Mouse (Mus musculus): ENCODE measurements around the gene Epha2. TPM values are rescaled to one million over a fixed set of nuclear protein-coding genes. Genes with fewer than 3 reads are reported as not detected.
A peak's percentile ranks its signal among the peaks of the same experiment; 100 is the strongest.

Gene Epha2
- polyA plus RNA-seq, 1 experiment from 2014 or later = 6.9 TPM

DNA sequence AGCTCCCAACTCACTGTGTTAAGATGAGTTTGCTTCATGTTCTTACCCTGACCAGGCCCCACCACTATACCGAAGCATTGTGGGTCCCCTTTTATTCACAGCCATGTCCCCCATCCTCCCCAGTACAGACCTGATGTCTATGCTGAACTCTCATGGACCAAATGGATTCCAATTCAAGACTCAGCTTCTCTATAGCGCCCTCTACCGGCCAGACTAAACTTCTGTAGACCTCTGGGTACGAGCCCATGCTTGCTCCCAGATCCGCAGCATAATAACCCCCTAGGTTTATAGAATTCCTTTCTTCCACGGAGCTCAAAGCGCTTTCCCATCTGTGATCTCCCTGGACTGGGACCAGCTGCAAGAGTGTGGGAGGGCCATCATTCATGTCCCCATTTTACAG, 59.8 kb downstream of the Epha2 start:
- H3K9me3 ChIP-seq (ENCODE audit: low read depth, low read length) = no peaks in the 10 kb centered on the region
- no peak overlapping the region for H3K27ac ChIP-seq (ENCODE audit: low read depth)
- peak; percentile 64 for TF ChIP-seq CTCF (IDR thresholded peaks at IDR 0.05; ENCODE audit: low read depth)
- H3K27me3 ChIP-seq (ENCODE audit: insufficient read depth, low read length) = peaks cover 8% of the 10 kb centered on the region
- ATAC-seq (ENCODE audit: insufficient read depth) (no peak), DNase-seq (peak; percentile 79)
- no peaks in the 10 kb centered on the region for H3K36me3 ChIP-seq (ENCODE audit: insufficient read depth)
- no peak overlapping the region for H3K4me3 ChIP-seq (ENCODE audit: low read depth, low read length)
- 34% methylated on average over 7 of the region's 7 CpGs for whole genome bisulfite sequencing
- no peaks in the 10 kb centered on the region for H3K4me1 ChIP-seq (ENCODE audit: insufficient read depth)
- H3K9ac ChIP-seq = no peak overlapping the region
- H3K4me2 ChIP-seq = no peak overlapping the region

DNA sequence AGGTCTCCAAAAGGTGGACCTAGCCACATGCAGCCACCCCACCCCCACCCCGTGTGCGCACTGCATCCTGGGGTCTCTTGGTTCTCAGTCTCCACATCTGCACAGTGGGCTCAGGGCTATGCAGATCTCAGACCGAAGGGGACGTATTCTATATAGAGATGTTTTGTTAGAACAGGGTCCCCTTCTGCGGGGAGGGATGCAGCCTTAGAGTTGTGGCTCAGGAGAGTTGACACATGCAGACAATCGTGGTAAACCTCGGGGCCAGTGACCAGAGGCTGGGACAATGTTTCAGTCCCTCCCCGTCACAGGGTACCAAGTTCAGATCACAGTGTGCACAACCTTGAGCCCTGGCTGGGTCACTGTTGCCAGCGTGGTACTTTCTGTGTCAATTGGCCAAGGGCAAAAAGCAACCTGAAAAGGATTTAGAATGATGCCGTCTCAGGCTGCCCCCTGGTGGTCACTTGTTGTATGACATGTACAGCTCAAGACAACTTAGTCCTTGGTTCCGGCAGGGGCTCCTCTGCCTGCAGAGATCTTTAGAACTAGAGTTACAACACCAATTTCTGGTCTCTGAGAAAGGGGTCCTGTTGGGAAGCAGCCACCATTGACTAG, 62.0 kb downstream of the Epha2 start:
- no peaks in the 10 kb centered on the region for H3K9me3 ChIP-seq (ENCODE audit: low read depth, low read length)
- H3K4me3 ChIP-seq (ENCODE audit: low read depth, low read length) = no peak overlapping the region
- 24% methylated on average over 11 of the region's 11 CpGs for WGBS
- no peak overlapping the region for H3K9ac ChIP-seq
- no peaks in the 10 kb centered on the region for H3K36me3 ChIP-seq (ENCODE audit: insufficient read depth)
- peak; percentile 95 for TF ChIP-seq CTCF (IDR thresholded peaks at IDR 0.05; ENCODE audit: low read depth)
- no peaks in the 10 kb centered on the region for H3K4me1 ChIP-seq (ENCODE audit: insufficient read depth)
- peaks cover 30% of the 10 kb centered on the region for H3K27me3 ChIP-seq (ENCODE audit: insufficient read depth, low read length)
- H3K4me2 ChIP-seq = no peak overlapping the region
- ATAC-seq (ENCODE audit: insufficient read depth) = 0 out of 2 replicates have a peak, but pooled peaks have one; percentile 15
- no peak overlapping the region for H3K27ac ChIP-seq (ENCODE audit: low read depth)
- peak; percentile 97 for DNase-seq

DNA sequence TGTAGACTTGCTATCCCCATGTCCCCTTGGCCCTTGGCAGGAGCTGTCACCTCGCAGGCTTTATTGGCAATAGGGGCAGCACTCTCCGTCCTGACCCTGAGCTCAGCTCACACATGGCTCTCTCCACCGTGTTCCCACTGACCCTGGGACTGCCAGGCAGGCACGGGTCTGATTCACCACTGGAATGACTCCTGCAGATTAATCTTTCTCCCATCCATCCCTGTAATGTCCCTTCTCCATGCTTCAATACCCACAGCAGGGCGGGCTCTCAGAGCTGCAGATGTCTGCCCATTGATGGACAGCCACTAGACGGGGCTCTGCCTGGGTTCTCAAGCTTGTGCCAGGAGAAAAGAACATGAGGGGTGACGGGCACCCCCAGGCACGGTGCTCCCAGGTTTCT, 64.1 kb downstream of the Epha2 start:
- no peak for ATAC-seq (ENCODE audit: insufficient read depth)
- Histone ChIP-seq H3K4me2 (no peak overlapping the region), H3K27ac (ENCODE audit: low read depth) (no peak overlapping the region), H3K36me3 (ENCODE audit: insufficient read depth) (no peaks in the 10 kb centered on the region), H3K9me3 (ENCODE audit: low read depth, low read length) (no peaks in the 10 kb centered on the region), H3K27me3 (ENCODE audit: insufficient read depth, low read length) (peaks cover 45% of the 10 kb centered on the region), H3K4me3 (ENCODE audit: low read depth, low read length) (no peak overlapping the region), H3K9ac (no peak overlapping the region), H3K4me1 (ENCODE audit: insufficient read depth) (no peaks in the 10 kb centered on the region)
- 55% methylated on average over 8 of the region's 8 CpGs for WGBS
- no peak for TF ChIP-seq CTCF (IDR thresholded peaks at IDR 0.05; ENCODE audit: low read depth)
- DNase-seq = no peak

DNA sequence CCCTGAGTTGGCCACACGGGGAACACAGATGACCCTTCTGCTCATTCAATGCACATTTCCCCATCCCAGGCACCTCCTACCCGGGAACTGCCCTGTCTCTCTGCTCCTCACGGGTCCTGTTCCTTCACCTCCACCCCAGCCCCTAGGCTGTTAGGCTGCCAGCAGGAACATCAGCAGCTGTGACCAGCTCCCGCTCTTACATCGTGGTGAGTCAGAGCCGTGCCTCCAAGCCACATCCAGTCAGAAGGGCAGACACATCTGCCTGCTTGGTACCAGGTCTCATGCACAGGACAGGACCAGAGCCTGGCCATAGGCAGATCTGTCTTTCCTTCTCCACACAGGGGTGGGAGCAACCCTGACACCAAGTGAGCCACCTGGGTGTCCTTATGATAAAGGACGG, 64.8 kb downstream of the Epha2 start:
- ATAC-seq (ENCODE audit: insufficient read depth) (no peak), DNase-seq (no peak)
- no peak overlapping the region for H3K9ac ChIP-seq
- H3K4me3 ChIP-seq (ENCODE audit: low read depth, low read length) = no peak overlapping the region
- H3K4me1 ChIP-seq (ENCODE audit: insufficient read depth) = no peaks in the 10 kb centered on the region
- 49% methylated on average over 7 of the region's 7 CpGs for WGBS
- no peak overlapping the region for H3K27ac ChIP-seq (ENCODE audit: low read depth)
- no peak overlapping the region for H3K4me2 ChIP-seq
- no peaks in the 10 kb centered on the region for H3K36me3 ChIP-seq (ENCODE audit: insufficient read depth)
- H3K9me3 ChIP-seq (ENCODE audit: low read depth, low read length) = no peaks in the 10 kb centered on the region
- TF ChIP-seq CTCF (IDR thresholded peaks at IDR 0.05; ENCODE audit: low read depth) = no peak
- H3K27me3 ChIP-seq (ENCODE audit: insufficient read depth, low read length) = peaks cover 45% of the 10 kb centered on the region

DNA sequence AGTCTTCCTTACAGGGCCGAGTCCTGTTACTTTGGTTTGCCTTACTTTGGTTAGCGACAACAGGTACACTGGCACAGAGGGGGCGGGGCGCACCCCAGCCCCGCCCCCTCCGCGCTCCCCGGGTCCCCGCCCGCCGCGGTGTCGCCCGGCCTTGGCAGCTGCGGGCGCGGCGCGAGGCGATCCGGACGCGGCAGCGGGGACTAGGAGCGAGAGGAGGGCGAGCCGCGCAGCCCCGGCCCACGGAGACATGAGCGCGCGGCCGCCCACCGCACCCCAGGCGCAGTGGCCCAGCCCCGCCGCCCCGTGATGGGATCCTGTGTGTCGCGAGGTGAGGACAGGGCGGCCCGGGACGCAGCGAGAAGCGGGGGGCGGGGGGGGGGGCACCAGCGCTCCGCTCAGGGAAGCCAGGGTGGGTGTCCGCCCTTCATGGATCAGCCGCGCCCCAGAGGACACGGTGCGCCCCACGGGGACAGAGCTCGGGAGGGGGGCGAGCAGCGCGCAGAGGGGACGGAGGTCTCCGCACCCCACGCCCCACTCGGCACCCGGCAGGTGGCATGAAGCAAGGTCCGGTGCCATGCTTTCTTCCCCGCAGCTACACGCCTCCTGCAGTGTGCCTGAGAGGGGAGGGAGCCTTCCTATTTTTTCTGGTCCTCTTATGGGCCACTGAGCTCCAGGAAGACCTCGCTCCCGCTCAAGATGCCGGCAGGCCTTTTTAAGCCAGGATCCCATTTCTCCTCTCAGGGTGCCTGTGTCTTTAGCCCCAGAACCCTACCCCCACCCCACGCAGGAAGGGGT, 67.2 kb downstream of the Epha2 start, which contains the start of gene Fam131c:
Fam131c (plus strand) TSS at position 224 of the 795 bp plus-strand sequence.
- Histone ChIP-seq H3K27me3 (ENCODE audit: insufficient read depth, low read length) (peaks cover 45% of the 10 kb centered on the region), H3K9me3 (ENCODE audit: low read depth, low read length) (no peaks in the 10 kb centered on the region), H3K9ac (peak within 1 kb of the TSS; percentile 54), H3K4me3 (ENCODE audit: low read depth, low read length) (peak within 1 kb of the TSS; percentile 53), H3K4me2 (peak within 1 kb of the TSS; percentile 95), H3K4me1 (ENCODE audit: insufficient read depth) (no peaks in the 10 kb centered on the region), H3K27ac (ENCODE audit: low read depth) (no peak within 1 kb of the TSS), H3K36me3 (ENCODE audit: insufficient read depth) (no peaks in the 10 kb centered on the region)
- ATAC-seq (ENCODE audit: insufficient read depth) (peak; percentile 25), DNase-seq (peak; percentile 56)
- WGBS = 3% methylated on average over 47 of the region's 71 CpGs
- TF ChIP-seq CTCF (IDR thresholded peaks at IDR 0.05; ENCODE audit: low read depth) = no peak

DNA sequence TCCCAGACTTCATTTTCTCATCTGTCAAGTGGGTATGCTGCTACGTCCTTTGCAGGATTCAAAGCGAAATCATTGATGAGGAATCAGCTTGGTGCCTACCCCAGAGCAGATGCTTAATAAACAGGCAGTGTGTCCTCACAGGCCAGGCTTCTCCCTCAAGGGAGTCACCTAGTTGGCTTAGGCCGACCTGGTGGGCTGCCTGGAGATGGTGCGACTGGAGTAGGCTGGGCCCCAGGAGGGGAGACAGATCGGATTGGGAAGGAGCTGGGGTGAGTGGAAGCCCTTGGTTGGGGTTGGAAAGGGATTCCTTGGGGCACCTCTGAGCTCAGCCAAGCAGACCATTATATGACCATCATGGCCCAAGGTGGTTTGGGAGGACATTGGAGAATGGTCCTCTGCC, 71.4 kb downstream of the Epha2 start:
- ATAC-seq (ENCODE audit: insufficient read depth) = no peak
- no peak overlapping the region for H3K9ac ChIP-seq
- H3K4me3 ChIP-seq (ENCODE audit: low read depth, low read length) = no peak overlapping the region
- no peaks in the 10 kb centered on the region for H3K9me3 ChIP-seq (ENCODE audit: low read depth, low read length)
- no peak overlapping the region for H3K4me2 ChIP-seq
- no peak for DNase-seq
- TF ChIP-seq CTCF (IDR thresholded peaks at IDR 0.05; ENCODE audit: low read depth) = no peak
- peaks cover 21% of the 10 kb centered on the region for H3K27me3 ChIP-seq (ENCODE audit: insufficient read depth, low read length)
- H3K36me3 ChIP-seq (ENCODE audit: insufficient read depth) = no peaks in the 10 kb centered on the region
- no peak overlapping the region for H3K27ac ChIP-seq (ENCODE audit: low read depth)
- WGBS = 90% methylated on average over 5 of the region's 5 CpGs
- no peaks in the 10 kb centered on the region for H3K4me1 ChIP-seq (ENCODE audit: insufficient read depth)

Small RNA genes lying within 50 kb of the gene (microRNA-seq; reads per million reads assigned to microRNA genes)
- not detected for gene Gm25690 (ENCODE audit: borderline number of aligned reads)

Other genes with a start within 250 kb of the Epha2 start
- 7.4 and 9.8 TPM in 2 replicates for gene Crocc, start 240.7 kb upstream of the Epha2 start, polyA plus RNA-seq (2014; fragmentation: Nextera tagmentation; extraction: Ambion mirVana)
- gene Necap2, start 222.9 kb upstream of the Epha2 start, polyA plus RNA-seq (2014; fragmentation: Nextera tagmentation; extraction: Ambion mirVana) = 88.9 and 93.6 TPM in 2 replicates
- gene Spata21, start 212.9 kb upstream of the Epha2 start, polyA plus RNA-seq (2014; fragmentation: Nextera tagmentation; extraction: Ambion mirVana) = 0.20 and 0.34 TPM in 2 replicates
- 29.8 and 32.5 TPM in 2 replicates for gene Szrd1, start 161.5 kb upstream of the Epha2 start, polyA plus RNA-seq (2014; fragmentation: Nextera tagmentation; extraction: Ambion mirVana)
- 28.1 and 28.6 TPM in 2 replicates for gene Fbxo42, start 153.3 kb upstream of the Epha2 start, polyA plus RNA-seq (2014; fragmentation: Nextera tagmentation; extraction: Ambion mirVana)
- 5.3 and 6.3 TPM in 2 replicates for gene Rsg1, start 87.3 kb upstream of the Epha2 start, polyA plus RNA-seq (2014; fragmentation: Nextera tagmentation; extraction: Ambion mirVana)
- gene Arhgef19, start 61.7 kb upstream of the Epha2 start, polyA plus RNA-seq (2014; fragmentation: Nextera tagmentation; extraction: Ambion mirVana) = 20.1 and 21.1 TPM in 2 replicates
- 3.2 and 4.2 TPM in 2 replicates for gene Fam131c, start 67.0 kb downstream of the Epha2 start, polyA plus RNA-seq (2014; fragmentation: Nextera tagmentation; extraction: Ambion mirVana)
- gene Clcnka, start 97.5 kb downstream of the Epha2 start, polyA plus RNA-seq (2014; fragmentation: Nextera tagmentation; extraction: Ambion mirVana) = 0.31 and 0.80 TPM in 2 replicates
- gene Clcnkb, start 114.8 kb downstream of the Epha2 start, polyA plus RNA-seq (2014; fragmentation: Nextera tagmentation; extraction: Ambion mirVana) = not detected in 2 replicates
- gene Hspb7, start 119.5 kb downstream of the Epha2 start, polyA plus RNA-seq (2014; fragmentation: Nextera tagmentation; extraction: Ambion mirVana) = 0.80 and 3.2 TPM in 2 replicates
- gene Srarp, start 134.9 kb downstream of the Epha2 start, polyA plus RNA-seq (2014; fragmentation: Nextera tagmentation; extraction: Ambion mirVana) = not detected in 2 replicates
- 27.2 and 30.6 TPM in 2 replicates for gene Zbtb17, start 143.4 kb downstream of the Epha2 start, polyA plus RNA-seq (2014; fragmentation: Nextera tagmentation; extraction: Ambion mirVana)
- gene Spen, start 237.4 kb downstream of the Epha2 start, polyA plus RNA-seq (2014; fragmentation: Nextera tagmentation; extraction: Ambion mirVana) = 15.4 and 15.9 TPM in 2 replicates